Mouse (Mus musculus) limb, embryonic 11.5 days (tissue): ENCODE measurements at regions not wholly inside any gene's neighbourhood (a gene's known extent, or its start where the extent isn't known, plus 50 kb on each side); places are given as distances from the start of the nearest gene placed in this dataset.

ENCODE experiments used
- ATAC-seq: fragments of 200-750 bp; cut with Nextera tagmentation; 2 replicates; pipeline ENCODE4 v1.8.0; 2017; ENCODE audit warnings: low read depth; ENCODE audit not compliant: insufficient number of reproducible peaks, low FRiP score, low TSS enrichment
- DNase-seq: peaks from one replicate; pipeline ENCODE4 v3.0.0-alpha.2; 2015; ENCODE audit warnings: low spot score
- H3K27ac ChIP-seq: fragments of 300-500 bp; sonication (generic); replicated peaks from 2 replicates; pipeline ENCODE4 v1.5.1; 2014; ENCODE audit warnings: low read depth, mild to moderate bottlenecking, low read length
- H3K27me3 ChIP-seq: fragments of 300-500 bp; sonication (generic); 2 replicates; pipeline ENCODE4 v1.6.1; 2014; ENCODE audit warnings: mild to moderate bottlenecking, low read length, mixed read lengths; ENCODE audit not compliant: control insufficient read depth, insufficient read depth
- H3K36me3 ChIP-seq: fragments of 300-500 bp; sonication (generic); 2 replicates; pipeline ENCODE4 v1.6.1; 2014; ENCODE audit warnings: mild to moderate bottlenecking, low read length, moderate library complexity, mixed read lengths; ENCODE audit not compliant: control insufficient read depth, insufficient read depth
- H3K4me1 ChIP-seq: fragments of 300-500 bp; sonication (generic); 2 replicates; pipeline ENCODE4 v1.6.1; 2014; ENCODE audit warnings: low read length, mixed read lengths; ENCODE audit not compliant: control insufficient read depth, insufficient read depth
- H3K4me2 ChIP-seq: fragments of 300-500 bp; sonication (generic); 2 replicates; pipeline ENCODE4 v1.6.1; 2014; ENCODE audit warnings: low read depth, mild to moderate bottlenecking, moderate library complexity; ENCODE audit not compliant: severe bottlenecking
- H3K4me3 ChIP-seq: fragments of 300-500 bp; sonication (generic); 2 replicates; pipeline ENCODE4 v1.5.1; 2014; ENCODE audit warnings: low read depth, low read length
- H3K9ac ChIP-seq: fragments of 300-500 bp; sonication (generic); 2 replicates; pipeline ENCODE4 v1.6.1; 2014; ENCODE audit warnings: mild to moderate bottlenecking, low read length
- H3K9me3 ChIP-seq: fragments of 300-500 bp; sonication (generic); 2 replicates; pipeline ENCODE4 v1.6.1; 2016; ENCODE audit warnings: low read length; ENCODE audit not compliant: control insufficient read depth
- WGBS: fragments of 180-500 bp; shearing (Covaris S2); extraction: QIAGEN DNeasy Blood & Tissue Kit; methylation state at CpG from one replicate; pipeline ENCODE4 v1.1.7; 2014; 5-methylcytosine and 5-hydroxymethylcytosine counted together

- DNase-seq (no peak), ATAC-seq (no peak)
- H3K27me3 ChIP-seq: no peaks in the 10 kb centered on the region
- no peak overlapping the region for H3K27ac ChIP-seq
- H3K4me2 ChIP-seq: no peak overlapping the region
- H3K9ac ChIP-seq: no peak overlapping the region
- no peaks in the 10 kb centered on the region for H3K9me3 ChIP-seq
- H3K36me3 ChIP-seq: no peaks in the 10 kb centered on the region
- no peak overlapping the region for H3K4me3 ChIP-seq
- H3K4me1 ChIP-seq: no peaks in the 10 kb centered on the region
- WGBS: 83% methylated on average over 1 of the region's 1 CpGs
Measured at GRCm38 (mm10) chr15:46480147-46480546, 6346.0 kb downstream of the 9330182O14Rik start.

- ATAC-seq (no peak), DNase-seq (no peak)
- no peaks in the 10 kb centered on the region for H3K36me3 ChIP-seq
- H3K9me3 ChIP-seq: no peaks in the 10 kb centered on the region
- 78% methylated on average over 3 of the region's 3 CpGs for WGBS
- H3K9ac ChIP-seq: no peak overlapping the region
- H3K27ac ChIP-seq: no peak overlapping the region
- H3K27me3 ChIP-seq: no peaks in the 10 kb centered on the region
- H3K4me1 ChIP-seq: no peaks in the 10 kb centered on the region
- no peak overlapping the region for H3K4me3 ChIP-seq
- H3K4me2 ChIP-seq: no peak overlapping the region
Measured at GRCm38 (mm10) chr15:46488940-46489339, 6354.8 kb downstream of the 9330182O14Rik start.

GRCm38 (mm10) chr15:46518928-46519327, 6384.8 kb downstream of the 9330182O14Rik start:
- no peak overlapping the region for H3K27ac ChIP-seq
- ATAC-seq (0 out of 2 replicates have a peak, but pooled peaks have one; percentile 54), DNase-seq (no peak)
- no peaks in the 10 kb centered on the region for H3K9me3 ChIP-seq
- no peaks in the 10 kb centered on the region for H3K36me3 ChIP-seq
- H3K4me3 ChIP-seq: no peak overlapping the region
- no peak overlapping the region for H3K9ac ChIP-seq
- 63% methylated on average over 1 of the region's 1 CpGs for WGBS
- no peaks in the 10 kb centered on the region for H3K4me1 ChIP-seq
- H3K27me3 ChIP-seq: no peaks in the 10 kb centered on the region
- H3K4me2 ChIP-seq: no peak overlapping the region
